ENCODE assay signal across 27 mouse cellular contexts in the genomic region with DNA sequence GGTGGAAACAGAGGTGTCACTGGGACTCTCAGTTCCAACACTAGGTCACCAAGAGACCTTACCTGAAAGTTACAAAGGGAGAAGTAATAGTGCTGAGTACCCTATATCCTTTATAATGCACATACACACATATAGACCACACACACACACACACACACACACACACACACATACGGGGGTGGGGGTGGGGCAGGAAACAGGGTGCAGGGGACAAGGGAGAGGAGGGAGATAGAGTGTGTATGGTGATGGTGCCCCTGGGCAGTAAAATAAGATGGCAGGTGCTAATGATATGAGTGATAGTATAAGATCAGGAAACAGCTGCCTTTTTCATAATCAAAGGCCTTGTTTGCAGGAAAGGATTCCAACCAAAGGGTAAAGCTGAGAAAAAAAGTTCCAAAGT.
"Had no signal": no experiment of that assay in that cellular context is flagged by ENCODE, and none has a peak within 500 bp of the region (broad histone marks: within the 10 kb centered on the region; RNA-seq: fewer than 3 reads in every experiment).

No protein-coding gene starts in this region.

- ATAC-seq: hindbrain, postnatal 0 days; intestine, embryonic 16.5 days; liver, embryonic 12.5 days had no signal

- H3K9ac ChIP-seq: heart, embryonic 13.5 days; heart, embryonic 15.5 days; hindbrain, embryonic 13.5 days; hindbrain, embryonic 15.5 days; kidney, embryonic 15.5 days; limb, embryonic 13.5 days; limb, embryonic 15.5 days; liver, embryonic 12.5 days; liver, embryonic 14.5 days had no signal

- H3K9me3 ChIP-seq: heart, embryonic 13.5 days; heart, embryonic 15.5 days; hindbrain, embryonic 13.5 days; hindbrain, embryonic 15.5 days; kidney, embryonic 15.5 days; limb, embryonic 13.5 days; limb, embryonic 15.5 days; liver, embryonic 12.5 days had no signal

- H3K36me3 ChIP-seq: heart, embryonic 13.5 days; heart, embryonic 15.5 days; hindbrain, embryonic 13.5 days; hindbrain, embryonic 15.5 days; kidney, embryonic 15.5 days; limb, embryonic 13.5 days; limb, embryonic 15.5 days; liver, embryonic 12.5 days had no signal

- DNase-seq: gastrocnemius, postnatal 14 days; gastrocnemius, postnatal 36 days; heart, adult 11 months; heart, adult 2 months; heart, postnatal 14 days; heart, postnatal 36 days; kidney, adult 11 months; kidney, adult 2 months; kidney, adult 9 months; kidney, postnatal 14 days; kidney, postnatal 36 days; layer of hippocampus, adult 9-11 months; layer of hippocampus, postnatal 36 days; left cerebral cortex, postnatal 4 days had no signal

- H3K27me3 ChIP-seq: heart, embryonic 13.5 days; heart, embryonic 15.5 days; hindbrain, embryonic 15.5 days; kidney, embryonic 15.5 days; limb, embryonic 13.5 days; limb, embryonic 15.5 days; liver, embryonic 12.5 days had no signal

- H3K4me2 ChIP-seq: heart, embryonic 11.5 days; heart, embryonic 13.5 days; heart, embryonic 15.5 days; hindbrain, embryonic 13.5 days; hindbrain, embryonic 15.5 days; kidney, embryonic 15.5 days; limb, embryonic 13.5 days; limb, embryonic 15.5 days; liver, embryonic 12.5 days had no signal

- H3K4me1 ChIP-seq: heart, embryonic 13.5 days; heart, embryonic 15.5 days; hindbrain, embryonic 13.5 days; hindbrain, embryonic 15.5 days; kidney, embryonic 15.5 days; limb, embryonic 13.5 days; limb, embryonic 15.5 days; liver, embryonic 12.5 days had no signal

- H3K4me3 ChIP-seq: heart, adult 2 months; heart, embryonic 13.5 days; heart, embryonic 15.5 days; hindbrain, embryonic 13.5 days; hindbrain, embryonic 15.5 days; kidney, embryonic 15.5 days; limb, embryonic 13.5 days; limb, embryonic 15.5 days; liver, embryonic 12.5 days had no signal

- H3K27ac ChIP-seq: heart, adult 2 months; heart, embryonic 13.5 days; heart, embryonic 15.5 days; hindbrain, embryonic 13.5 days; hindbrain, embryonic 15.5 days; hindbrain, postnatal 0 days; kidney, embryonic 15.5 days; kidney, postnatal 0 days; limb, embryonic 13.5 days; limb, embryonic 15.5 days; liver, embryonic 12.5 days; liver, embryonic 14.5 days had no signal
